Mouse (Mus musculus) thymus, adult 18-20 months (tissue): ENCODE results near the gene Cc2d1a.

ENCODE experiments used
- DNase-seq, 2 experiments: peaks; one replicate each; pipeline ENCODE4 v3.0.0; 2022; ENCODE audit warnings: mixed read lengths in 2 of 2

Gene Cc2d1a

GRCm38 (mm10) chr8:84176560-84176959, 28.8 kb upstream of the Cc2d1a start:
- no peak for DNase-seq

GRCm38 (mm10) chr8:84173861-84174260, 26.1 kb upstream of the Cc2d1a start:
- DNase-seq = no peak

DNA sequence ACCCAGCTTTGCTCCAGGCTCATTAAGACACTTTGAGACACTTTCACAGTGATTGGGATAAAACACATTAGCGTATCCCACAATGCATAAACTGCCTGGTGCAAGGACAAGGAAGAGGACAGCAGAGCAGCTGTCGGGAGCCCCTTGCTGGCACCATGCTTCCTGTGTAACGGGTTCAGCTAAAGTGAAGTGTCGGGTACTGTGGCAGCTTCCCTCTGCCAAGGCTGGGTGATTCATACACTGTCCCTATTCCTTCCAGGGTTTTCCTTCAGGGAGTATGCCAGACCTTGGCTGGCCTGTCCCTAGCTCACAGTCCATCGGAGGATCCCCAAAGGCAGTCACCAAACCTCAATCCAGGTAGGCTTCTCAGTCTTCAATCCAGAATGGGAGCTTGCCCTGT, 22.4 kb upstream of the Cc2d1a start:
- DNase-seq = no peak

- DNase-seq = no peak
Measured at GRCm38 (mm10) chr8:84167696-84168095, 20.0 kb upstream of the Cc2d1a start.

- DNase-seq = no peak
Measured at GRCm38 (mm10) chr8:84157620-84158019, 9.9 kb upstream of the Cc2d1a start.

- no peak for DNase-seq
Measured at GRCm38 (mm10) chr8:84149181-84149580, 1.4 kb upstream of the Cc2d1a start.

DNA sequence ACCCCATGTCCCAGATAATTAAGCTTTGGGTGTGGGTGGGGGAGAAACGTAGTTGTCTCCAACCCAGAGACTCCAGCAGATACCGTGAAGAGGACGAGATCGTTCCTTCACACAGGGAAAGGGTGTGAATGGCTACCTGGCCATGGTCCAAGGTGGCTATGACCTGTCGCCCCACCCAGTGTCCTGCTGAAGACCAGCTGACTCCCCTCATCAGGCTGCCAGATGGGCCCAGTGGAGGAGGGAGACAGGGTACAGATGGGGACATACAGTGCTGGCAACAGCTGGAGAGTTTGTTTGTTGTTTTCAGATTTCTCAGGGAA, 755 bp upstream of the Cc2d1a start:
- no peak for DNase-seq

GRCm38 (mm10) chr8:84147324-84147766, 391 bp downstream of the Cc2d1a start:
- no peak for DNase-seq

DNA sequence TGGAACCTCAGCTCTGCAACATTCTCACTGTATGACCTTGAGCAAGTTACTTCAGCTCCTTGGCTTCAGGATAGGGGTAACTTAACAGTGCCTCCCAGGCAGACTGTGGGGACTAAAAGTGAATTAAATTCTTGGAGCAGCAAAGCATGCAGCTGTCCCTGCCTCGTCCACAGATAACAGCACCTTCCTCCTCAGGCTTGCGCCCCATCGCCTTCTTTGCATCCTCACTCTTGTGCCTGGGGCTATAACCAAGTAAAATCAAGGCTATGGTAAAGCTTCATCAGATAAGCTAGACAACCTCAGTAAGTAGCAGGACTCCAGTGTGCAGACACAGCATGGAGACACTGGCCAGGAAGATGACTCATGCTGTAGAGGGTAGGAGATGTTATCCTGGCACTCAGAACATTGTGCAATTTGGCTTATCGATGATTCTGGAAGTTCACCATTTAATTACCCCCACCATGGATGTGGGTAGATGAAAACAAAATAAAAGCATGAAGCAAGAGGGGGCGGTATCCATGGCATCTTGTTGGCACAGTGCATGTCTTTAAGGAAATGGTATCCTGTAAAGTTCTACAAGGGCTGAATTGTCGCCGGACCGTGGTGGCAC, 3.0 kb downstream of the Cc2d1a start:
- no peak for DNase-seq

DNA sequence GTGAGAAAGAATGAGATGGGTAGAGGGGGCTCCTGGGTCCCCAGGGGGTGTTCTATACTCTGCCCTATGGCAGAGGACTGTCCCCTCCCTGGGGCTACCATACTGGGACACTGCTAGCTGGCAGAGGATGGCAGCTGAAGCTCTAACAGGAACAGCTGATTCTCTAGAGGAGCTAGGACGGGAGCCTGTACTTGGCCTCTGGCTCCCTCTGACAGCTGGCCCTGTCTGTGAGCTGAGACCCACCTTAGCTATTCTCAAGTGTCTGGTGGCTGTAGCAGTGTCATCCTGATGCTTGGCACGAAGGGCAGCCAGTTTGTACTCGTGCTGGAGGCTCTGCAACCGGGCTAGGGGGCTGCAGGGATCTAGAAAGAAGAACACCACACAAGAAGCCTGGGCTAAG, 6.9 kb downstream of the Cc2d1a start:
- DNase-seq = no peak

DNA sequence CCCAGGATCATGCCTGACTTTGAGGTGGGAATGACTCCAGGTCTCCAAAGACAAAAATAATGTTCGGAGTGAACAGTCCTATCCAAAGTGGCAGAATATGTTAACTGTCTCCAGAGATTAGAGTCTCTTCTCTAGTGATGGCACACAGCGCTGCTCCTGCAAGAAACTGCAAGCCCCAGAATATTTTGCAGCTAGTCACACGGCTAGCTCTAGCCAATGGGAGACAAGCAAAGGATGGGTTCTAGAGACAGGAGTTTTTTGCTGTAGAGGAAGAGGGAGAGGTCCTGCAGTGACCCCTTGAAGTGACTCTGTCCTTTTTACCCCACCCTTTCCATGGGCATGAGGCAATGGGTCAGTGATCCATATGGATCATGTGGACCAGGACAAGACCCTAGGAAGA, 9.9 kb downstream of the Cc2d1a start:
- DNase-seq = no peak

- DNase-seq = no peak
Measured at GRCm38 (mm10) chr8:84132225-84132624, 15.5 kb downstream of the Cc2d1a start.

DNA sequence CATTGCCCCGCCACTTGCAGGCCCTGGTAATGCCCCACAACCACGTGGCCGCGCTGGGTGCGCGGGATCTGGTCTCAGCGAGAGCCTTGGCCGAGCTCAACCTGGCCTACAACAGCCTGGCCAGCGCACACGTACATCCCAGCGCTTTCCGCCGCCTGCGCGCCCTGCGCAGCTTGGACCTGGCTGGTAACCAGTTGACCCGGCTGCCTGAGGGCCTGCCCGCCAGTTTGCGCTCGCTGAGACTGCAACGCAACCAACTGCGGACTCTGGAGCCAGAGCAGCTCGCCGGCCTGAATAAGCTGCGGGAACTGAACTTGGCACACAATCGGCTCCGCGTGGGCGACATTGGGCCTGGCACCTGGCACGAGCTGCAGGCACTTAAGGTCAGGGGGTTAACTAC, 16.9 kb downstream of the Cc2d1a start:
- DNase-seq = no peak

DNA sequence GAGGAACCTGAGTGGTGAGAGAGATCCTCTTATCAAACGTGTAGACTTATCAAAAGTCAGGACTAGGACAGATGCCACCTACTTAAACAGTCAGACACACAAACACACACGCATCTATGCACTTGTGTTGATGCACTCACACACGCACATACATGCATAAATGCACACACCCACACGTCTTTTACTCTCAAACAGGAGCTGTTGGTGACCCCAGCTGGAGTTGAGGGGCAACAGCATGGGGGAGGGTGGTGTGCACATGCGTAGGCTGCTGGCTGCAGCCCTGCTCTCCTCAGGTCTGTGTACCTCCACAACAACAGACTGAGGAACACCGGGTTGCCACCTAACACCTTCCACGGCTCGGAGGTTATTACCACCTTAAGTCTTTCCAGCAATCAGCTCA, 19.5 kb downstream of the Cc2d1a start:
- peak in 1 of 2 experiments; percentile 52 for DNase-seq

- DNase-seq = peak; percentile 47 to 71
Measured at GRCm38 (mm10) chr8:84127202-84127901, 20.4 kb downstream of the Cc2d1a start.

GRCm38 (mm10) chr8:84126742-84127141, 21.0 kb downstream of the Cc2d1a start:
- no peak for DNase-seq

DNA sequence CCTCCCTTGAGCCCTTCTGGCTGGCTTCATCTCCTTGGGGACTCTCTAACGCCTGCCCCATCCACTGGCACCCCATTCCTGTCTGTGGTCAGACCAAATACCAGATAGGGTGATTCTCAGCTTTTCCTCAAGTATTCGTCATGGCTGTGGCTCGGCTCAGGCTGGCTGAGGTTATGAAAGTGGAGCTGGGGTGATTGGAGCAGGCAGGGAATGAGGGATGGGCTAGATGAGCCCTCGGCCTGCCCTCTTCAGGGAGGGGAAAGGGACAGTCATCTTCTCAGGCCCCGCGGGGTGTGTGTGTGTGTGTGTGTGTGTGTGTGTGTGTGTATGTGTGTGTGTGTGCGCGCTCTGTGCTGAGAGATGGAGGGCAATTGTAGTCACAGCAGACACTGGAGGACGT, 22.1 kb downstream of the Cc2d1a start, which contains the start of gene Podnl1:
TSS of gene Podnl1 (plus strand) at position 334 of the 400 bp plus-strand sequence.
- DNase-seq = no peak

- DNase-seq = no peak
Measured at GRCm38 (mm10) chr8:84122151-84122550, 25.6 kb downstream of the Cc2d1a start.

DNA sequence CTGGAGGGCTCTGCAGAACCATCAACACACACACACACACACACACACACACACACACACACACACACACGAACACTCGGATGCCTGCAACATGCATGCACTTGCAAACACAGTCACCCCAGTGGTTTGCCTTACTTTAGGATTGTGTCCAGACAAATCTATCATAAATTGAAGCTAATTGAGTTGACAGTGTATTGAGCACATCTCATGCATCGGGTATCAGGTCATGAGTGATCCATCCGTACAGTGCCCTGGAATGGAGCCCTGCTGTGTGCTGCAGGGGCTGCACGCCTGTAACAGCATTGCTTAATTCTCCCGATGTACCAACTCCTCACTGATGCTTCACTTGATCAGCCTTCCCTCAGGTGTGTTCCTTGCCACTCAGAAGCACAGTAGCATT, 32.1 kb downstream of the Cc2d1a start:
- no peak for DNase-seq

DNA sequence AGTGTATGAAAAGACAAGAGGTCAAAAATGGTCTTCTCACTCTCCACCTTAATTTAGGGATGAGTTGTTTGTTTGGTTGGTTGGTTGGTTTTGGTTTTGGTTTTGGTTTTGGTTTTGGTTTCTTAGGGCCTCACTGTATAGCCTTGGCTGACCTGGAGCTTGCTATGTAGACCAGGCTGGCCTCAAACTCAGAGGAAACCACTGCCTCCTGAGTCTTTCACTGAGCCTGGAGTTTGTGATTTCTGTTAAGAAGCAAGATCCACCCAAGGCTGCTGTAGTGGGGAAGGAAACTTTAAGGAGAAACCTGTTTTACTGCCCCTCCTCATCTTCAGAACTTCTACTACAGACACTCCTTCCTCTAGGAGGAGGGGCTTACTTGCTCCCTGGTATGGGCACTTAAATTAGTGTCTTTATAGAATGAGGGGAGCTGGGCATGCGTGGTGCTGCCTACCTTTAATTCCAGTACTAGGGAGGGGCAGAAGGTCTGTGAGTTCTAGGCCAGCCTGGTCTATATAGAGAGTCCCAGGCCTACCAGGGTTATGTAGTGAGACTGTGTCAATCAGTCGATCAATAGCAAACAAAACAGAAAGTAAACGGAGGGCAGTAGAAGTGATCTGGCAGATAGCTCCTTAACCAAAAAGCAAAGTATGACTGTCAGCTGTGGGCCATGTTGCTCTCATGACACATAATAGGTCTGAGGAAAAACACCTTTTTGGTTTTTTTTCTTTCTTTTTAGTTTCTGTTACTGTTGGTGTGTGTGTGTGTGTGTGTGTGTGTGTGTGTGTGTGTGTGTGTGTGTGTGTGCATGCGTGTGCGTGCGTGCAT, 41.3 kb downstream of the Cc2d1a start:
- DNase-seq = no peak

DNA sequence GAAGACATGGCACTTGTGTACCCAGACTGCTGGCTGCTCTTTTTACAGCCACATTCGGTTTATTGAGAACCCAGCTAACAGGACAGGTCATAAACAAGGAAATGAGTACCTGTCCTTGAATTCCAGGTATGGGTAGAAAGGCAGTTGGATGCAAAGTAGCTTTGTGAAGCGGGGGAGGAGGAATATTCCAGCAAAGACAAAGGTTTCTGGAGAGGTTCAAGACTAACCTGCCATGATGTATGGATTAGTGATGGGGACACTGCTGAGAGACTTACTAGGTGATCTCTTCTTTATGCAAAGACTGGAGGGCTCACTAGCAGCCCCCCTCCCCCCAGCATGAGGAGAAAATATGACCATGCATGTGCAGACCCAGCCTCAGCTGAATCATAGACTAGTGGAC, 42.1 kb downstream of the Cc2d1a start:
- no peak for DNase-seq

DNA sequence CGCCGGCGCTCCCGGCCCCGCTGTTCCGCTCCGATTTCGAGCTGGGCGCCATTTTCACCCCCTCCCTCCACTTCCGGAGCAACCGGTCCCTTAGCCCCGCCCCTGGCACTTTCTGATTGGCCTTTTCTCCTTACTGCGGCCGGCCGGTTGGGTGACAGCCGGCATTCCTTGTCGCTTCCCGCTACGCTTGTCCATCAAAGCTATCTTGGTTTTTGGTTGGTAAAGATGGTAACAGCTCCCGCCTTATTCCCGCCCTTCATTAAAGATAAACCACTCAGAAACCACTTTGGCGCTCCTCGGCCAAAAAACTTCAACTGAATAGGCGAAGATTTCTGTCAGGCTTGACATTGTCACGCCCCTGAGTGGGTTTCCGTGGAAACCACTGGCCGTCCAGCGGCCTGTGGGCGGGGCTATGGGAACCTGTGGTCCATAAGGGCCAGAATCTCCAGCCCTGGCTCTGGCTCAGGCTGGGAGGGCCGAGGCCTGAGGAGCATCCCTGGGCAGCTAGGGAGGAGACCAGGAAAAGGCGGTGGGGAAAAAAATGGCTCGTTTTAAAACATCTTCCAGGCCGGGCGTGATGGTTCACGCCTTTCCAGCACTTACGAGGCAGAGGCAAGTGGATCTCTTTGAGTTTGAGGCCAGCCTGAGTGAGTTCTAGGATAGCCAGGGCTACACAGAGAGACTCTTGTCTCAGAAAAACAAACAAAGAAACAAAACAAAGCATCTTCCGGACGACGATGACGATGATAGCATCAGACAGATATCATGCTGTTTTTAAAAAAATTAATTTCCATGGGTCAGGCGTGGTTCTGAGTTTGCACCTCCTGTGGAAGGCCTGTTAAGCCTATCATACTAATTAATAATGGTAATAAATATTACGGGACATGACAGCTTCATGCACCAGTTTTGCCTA, 42.8 kb downstream of the Cc2d1a start, which contains the start of gene Dcaf15:
TSS of gene Dcaf15 (minus strand) at position 72 of the 913 bp plus-strand sequence.
- peak; percentile 95 to 98 for DNase-seq

- peak; percentile 81 to 87 for DNase-seq
Measured at GRCm38 (mm10) chr8:84104221-84104620, 43.5 kb downstream of the Cc2d1a start.
